Mouse (Mus musculus) midbrain, embryonic 16.5 days (tissue): ENCODE results near the gene Impdh1. TPM values are rescaled to one million over a fixed set of nuclear protein-coding genes. Genes with fewer than 3 reads are reported as not detected.

Experiments used
- ATAC-seq: fragments of 200-750 bp; cut with Nextera tagmentation; 2 replicates; pipeline ENCODE4 v1.8.0; 2017; ENCODE audit warnings: moderate TSS enrichment
- H3K27ac ChIP-seq: fragments of 300-500 bp; sonication (generic); 2 replicates; pipeline ENCODE4 v1.5.1; 2014; ENCODE audit warnings: mild to moderate bottlenecking, low read length, mixed read lengths
- H3K27me3 ChIP-seq: fragments of 300-500 bp; sonication (generic); 2 replicates; pipeline ENCODE4 v1.6.1; 2014; ENCODE audit warnings: low read depth, low read length, mixed read lengths; ENCODE audit not compliant: control insufficient read depth, insufficient read depth
- H3K36me3 ChIP-seq: fragments of 300-500 bp; sonication (generic); 2 replicates; pipeline ENCODE4 v1.6.1; 2014; ENCODE audit warnings: mild to moderate bottlenecking, low read length, moderate library complexity, mixed read lengths; ENCODE audit not compliant: control insufficient read depth, insufficient read depth
- H3K4me1 ChIP-seq: fragments of 300-500 bp; sonication (generic); 2 replicates; pipeline ENCODE4 v1.6.1; 2014; ENCODE audit warnings: mild to moderate bottlenecking, low read length, mixed read lengths; ENCODE audit not compliant: control insufficient read depth, insufficient read depth
- H3K4me2 ChIP-seq: fragments of 300-500 bp; sonication (generic); 2 replicates; pipeline ENCODE4 v1.6.1; 2014; ENCODE audit warnings: mild to moderate bottlenecking, low read length, mixed read lengths
- H3K4me3 ChIP-seq: fragments of 300-500 bp; sonication (generic); 2 replicates; pipeline ENCODE4 v1.5.1; 2014; ENCODE audit warnings: low read depth, mild to moderate bottlenecking, low read length, moderate library complexity, mixed read lengths
- H3K9ac ChIP-seq: fragments of 300-500 bp; sonication (generic); 2 replicates; pipeline ENCODE4 v1.6.1; 2014; ENCODE audit warnings: low read depth, low read length, mixed read lengths
- H3K9me3 ChIP-seq: fragments of 300-500 bp; sonication (generic); replicated peaks from 2 replicates; pipeline ENCODE4 v1.6.1; 2014; ENCODE audit warnings: mild to moderate bottlenecking, low read length, mixed read lengths; ENCODE audit not compliant: control insufficient read depth, poor library complexity, severe bottlenecking
- WGBS: fragments of 180-500 bp; shearing (Covaris S2); extraction: QIAGEN DNeasy Blood & Tissue Kit; methylation state at CpG from one replicate; pipeline ENCODE4 v1.1.7; 2014; 5-methylcytosine and 5-hydroxymethylcytosine counted together
- polyA plus RNA-seq: library from polyadenylated mRNA; unstranded; fragments of >200 nt; fragmentation: Nextera tagmentation; extraction: Ambion mirVana; gene quantifications from 2 replicates; pipeline ENCODE4 v1.2.1, GENCODE M21; 2015

Gene Impdh1
- polyA plus RNA-seq, 1 experiment from 2014 or later: 70.6 TPM

DNA sequence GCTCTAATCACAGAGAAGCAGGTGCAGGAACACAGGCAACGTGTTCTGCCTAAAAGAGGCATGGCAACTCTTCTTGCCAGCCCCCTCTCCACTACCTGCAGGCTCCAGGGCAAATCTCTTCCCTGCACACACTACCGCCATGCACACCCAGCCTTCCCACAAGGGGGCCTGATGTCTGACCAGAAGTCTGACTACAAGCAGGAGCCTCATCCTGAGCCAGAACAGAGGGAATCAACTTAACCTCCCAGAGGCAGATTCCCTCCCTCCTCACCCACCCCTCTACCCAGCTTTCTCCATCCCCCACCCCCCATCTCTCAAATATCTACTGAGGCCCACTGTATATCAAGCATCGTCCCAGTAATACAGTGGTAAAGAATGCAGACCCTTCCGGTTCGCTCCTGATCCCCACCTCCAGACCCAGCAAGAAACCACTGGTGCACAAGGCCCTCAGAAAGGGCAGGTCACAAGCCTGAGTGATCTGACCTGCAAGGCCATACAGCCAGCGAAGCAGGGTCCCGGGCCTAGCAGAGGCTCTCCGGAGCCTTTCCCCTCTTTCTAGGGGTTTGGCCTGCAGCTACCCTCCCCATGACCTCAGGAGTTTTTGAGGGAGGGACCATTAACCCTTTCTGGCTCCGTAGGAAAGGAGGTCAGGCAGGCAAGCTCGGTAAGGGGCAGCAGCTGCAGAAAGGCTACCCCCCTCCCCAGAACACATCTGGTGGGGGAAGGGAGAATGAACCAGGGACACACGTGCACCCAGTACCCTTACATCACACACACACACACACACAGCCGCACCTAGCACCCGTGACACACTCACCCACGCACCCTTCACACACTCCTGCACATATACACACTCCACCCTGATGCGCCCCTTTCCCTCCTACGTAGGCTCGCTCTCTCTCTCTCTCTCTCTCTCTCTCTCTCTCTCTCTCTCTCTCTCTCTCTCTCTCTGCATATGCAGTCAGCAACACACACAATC, 38.0 kb downstream of the Impdh1 start:
- 17% methylated on average over 16 of the region's 17 CpGs for WGBS
- peak overlapping the region; percentile 92 for H3K27ac ChIP-seq

DNA sequence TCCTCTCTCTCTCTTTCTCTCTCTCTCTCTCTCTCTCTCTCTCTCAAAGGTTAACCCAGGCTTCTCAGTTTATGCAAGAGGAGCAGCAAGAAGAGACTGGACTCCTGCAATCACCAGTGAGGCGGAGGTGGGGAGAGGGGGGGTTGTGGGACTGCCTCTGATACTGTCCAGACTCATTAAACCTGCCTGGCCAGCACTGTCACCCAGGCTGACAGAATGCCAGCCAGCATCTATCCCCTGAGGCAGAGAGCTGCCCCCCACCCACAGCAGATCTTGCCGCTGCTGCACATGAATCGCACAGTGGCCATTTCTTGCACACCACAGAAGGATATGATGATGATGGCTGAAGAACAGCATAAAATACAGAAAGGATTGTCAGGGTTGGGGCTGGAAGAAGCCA, 41.1 kb downstream of the Impdh1 start:
- no peak overlapping the region for H3K4me3 ChIP-seq
- 67% methylated on average over 3 of the region's 3 CpGs for WGBS
- ATAC-seq: no peak

More for the DNA sequence above, 38.0 kb downstream of the Impdh1 start:
- peak overlapping the region; percentile 78 for H3K4me2 ChIP-seq
- H3K4me3 ChIP-seq: peak overlapping the region; percentile 76
- peaks cover 16% of the 10 kb centered on the region for H3K27me3 ChIP-seq
- peaks cover 12% of the 10 kb centered on the region for H3K4me1 ChIP-seq
- peak overlapping the region; percentile 87 for H3K9ac ChIP-seq
- no peaks in the 10 kb centered on the region for H3K36me3 ChIP-seq
- no peaks in the 10 kb centered on the region for H3K9me3 ChIP-seq
- peak; percentile 76 for ATAC-seq

DNA sequence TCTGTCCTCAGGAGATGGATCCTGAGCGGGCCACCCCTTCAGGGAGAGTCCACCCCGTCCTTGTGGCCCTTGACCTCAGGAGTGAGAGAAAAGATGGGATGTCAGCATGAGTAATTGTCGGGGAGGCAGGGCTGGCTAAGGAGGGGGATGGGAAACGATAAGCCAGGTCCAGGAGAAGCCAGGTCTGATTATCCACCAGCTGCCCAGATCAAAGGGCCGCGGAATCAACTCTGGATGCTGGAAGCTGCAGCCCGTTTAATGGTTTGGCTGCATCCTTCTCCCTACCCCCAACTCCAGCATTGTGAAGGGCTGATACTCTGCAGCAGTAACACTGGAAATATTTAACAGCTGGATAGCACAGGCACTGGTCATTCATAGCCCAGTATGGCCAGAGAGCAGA, 41.8 kb downstream of the Impdh1 start:
- Histone ChIP-seq H3K4me3 (no peak overlapping the region), H3K4me1 (peaks cover 16% of the 10 kb centered on the region), H3K36me3 (no peaks in the 10 kb centered on the region), H3K27ac (no peak overlapping the region), H3K4me2 (no peak overlapping the region), H3K9me3 (no peaks in the 10 kb centered on the region), H3K27me3 (peaks cover 34% of the 10 kb centered on the region), H3K9ac (no peak overlapping the region)
- 23% methylated on average over 7 of the region's 7 CpGs for WGBS
- no peak for ATAC-seq

More for the DNA sequence above, 41.1 kb downstream of the Impdh1 start:
- no peak overlapping the region for H3K27ac ChIP-seq
- no peak overlapping the region for H3K9ac ChIP-seq
- no peaks in the 10 kb centered on the region for H3K36me3 ChIP-seq
- H3K27me3 ChIP-seq: peaks cover 29% of the 10 kb centered on the region
- no peaks in the 10 kb centered on the region for H3K9me3 ChIP-seq
- peaks cover 16% of the 10 kb centered on the region for H3K4me1 ChIP-seq
- no peak overlapping the region for H3K4me2 ChIP-seq

- Histone ChIP-seq H3K27me3 (peaks cover 42% of the 10 kb centered on the region), H3K4me3 (peak overlapping the region; percentile 45), H3K36me3 (no peaks in the 10 kb centered on the region), H3K4me1 (peaks cover 7% of the 10 kb centered on the region), H3K27ac (no peak overlapping the region), H3K9ac (peak overlapping the region; percentile 60), H3K9me3 (no peaks in the 10 kb centered on the region), H3K4me2 (peak overlapping the region; percentile 68)
- under 1% methylated on average over 40 of the region's 40 CpGs for WGBS
- peak; percentile 70 for ATAC-seq
Observed at GRCm38 (mm10) chr6:29170952-29171388, 45.2 kb downstream of the Impdh1 start.

DNA sequence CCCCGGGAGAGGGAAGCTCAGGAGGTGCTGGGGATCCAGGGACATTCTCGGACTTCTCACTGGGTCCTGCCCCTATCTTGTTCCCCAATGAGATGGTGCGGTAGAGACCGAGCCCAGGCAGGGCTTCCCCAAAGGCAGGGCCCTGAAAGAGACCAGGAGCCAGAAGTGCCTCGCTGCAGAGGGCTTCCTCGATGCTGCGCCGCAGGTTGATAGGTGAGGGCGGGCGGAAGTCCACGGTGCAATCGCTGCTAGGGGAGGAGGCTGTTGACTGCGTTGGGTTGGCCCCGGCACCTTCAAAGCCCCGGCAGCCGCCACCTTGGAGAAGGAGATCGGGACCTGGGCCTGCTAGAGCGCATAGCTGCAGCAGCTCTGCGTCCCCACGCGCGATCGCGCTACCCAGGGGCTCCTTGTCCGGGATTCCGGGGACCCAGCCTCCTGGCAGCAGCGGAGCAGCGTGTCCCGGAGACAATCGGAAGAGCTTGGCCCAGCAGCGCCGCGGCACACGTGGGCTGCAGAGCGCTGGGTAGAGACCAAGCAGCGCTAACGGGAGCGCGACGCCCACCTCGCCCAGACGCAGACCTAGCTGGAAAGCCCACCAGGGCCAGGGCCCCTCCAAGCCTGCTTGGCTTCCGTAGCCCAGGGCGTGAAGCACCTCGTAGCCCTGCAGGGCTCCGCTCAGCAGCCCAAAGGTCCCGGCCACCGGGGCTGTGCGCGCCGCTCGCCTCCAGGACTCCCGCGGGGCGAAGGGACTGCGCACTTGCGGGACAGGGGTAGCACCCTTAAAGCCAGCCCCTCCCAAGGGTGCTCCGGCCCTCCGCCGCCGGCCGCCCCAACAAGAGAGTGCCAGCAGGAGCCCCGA, 45.9 kb downstream of the Impdh1 start:
- peak overlapping the region; percentile 45 for H3K4me3 ChIP-seq
- peak; percentile 50 for ATAC-seq
- 1% methylated on average over 63 of the region's 63 CpGs for WGBS
- H3K27me3 ChIP-seq: peaks cover 38% of the 10 kb centered on the region
- peak overlapping the region; percentile 68 for H3K4me2 ChIP-seq
- H3K27ac ChIP-seq: no peak overlapping the region
- H3K9me3 ChIP-seq: no peaks in the 10 kb centered on the region
- peaks cover 7% of the 10 kb centered on the region for H3K4me1 ChIP-seq
- peak overlapping the region; percentile 60 for H3K9ac ChIP-seq
- H3K36me3 ChIP-seq: no peaks in the 10 kb centered on the region

- no peaks in the 10 kb centered on the region for H3K36me3 ChIP-seq
- H3K4me3 ChIP-seq: peak overlapping the region; percentile 45
- no peaks in the 10 kb centered on the region for H3K9me3 ChIP-seq
- no peak for ATAC-seq
- 16% methylated on average over 12 of the region's 12 CpGs for WGBS
- peaks cover 7% of the 10 kb centered on the region for H3K4me1 ChIP-seq
- H3K27me3 ChIP-seq: peaks cover 37% of the 10 kb centered on the region
- H3K27ac ChIP-seq: no peak overlapping the region
- H3K4me2 ChIP-seq: peak overlapping the region; percentile 68; the same call in 1 of the 2 replicates
- H3K9ac ChIP-seq: peak overlapping the region; percentile 60; the same call in 1 of the 2 replicates
Observed at GRCm38 (mm10) chr6:29169675-29170062, 46.5 kb downstream of the Impdh1 start.

DNA sequence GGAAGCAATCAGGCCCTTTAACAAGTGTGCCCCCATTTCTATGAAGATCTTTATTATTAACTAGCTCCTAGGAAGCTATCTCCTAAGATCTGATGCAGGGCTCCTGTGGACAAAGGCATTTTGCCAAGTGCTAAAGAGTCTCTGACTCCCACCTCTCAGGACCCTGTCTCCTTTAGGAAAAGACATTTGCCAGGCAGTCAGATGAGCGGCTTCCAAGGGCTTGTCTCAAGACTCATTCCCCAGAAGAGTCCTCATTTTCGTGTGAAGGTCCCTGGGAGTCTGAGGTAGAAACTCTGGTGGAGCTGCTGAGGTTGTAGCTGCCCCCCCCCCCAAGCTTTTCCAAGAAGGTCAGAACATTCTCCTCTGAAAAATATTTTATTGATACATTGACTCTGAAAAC, 47.3 kb downstream of the Impdh1 start:
- Histone ChIP-seq H3K9ac (no peak overlapping the region), H3K36me3 (no peaks in the 10 kb centered on the region), H3K27me3 (peaks cover 36% of the 10 kb centered on the region), H3K27ac (no peak overlapping the region), H3K4me1 (peaks cover 9% of the 10 kb centered on the region), H3K9me3 (no peaks in the 10 kb centered on the region), H3K4me3 (no peak overlapping the region), H3K4me2 (no peak overlapping the region)
- ATAC-seq: no peak
- 57% methylated on average over 2 of the region's 2 CpGs for whole genome bisulfite sequencing

DNA sequence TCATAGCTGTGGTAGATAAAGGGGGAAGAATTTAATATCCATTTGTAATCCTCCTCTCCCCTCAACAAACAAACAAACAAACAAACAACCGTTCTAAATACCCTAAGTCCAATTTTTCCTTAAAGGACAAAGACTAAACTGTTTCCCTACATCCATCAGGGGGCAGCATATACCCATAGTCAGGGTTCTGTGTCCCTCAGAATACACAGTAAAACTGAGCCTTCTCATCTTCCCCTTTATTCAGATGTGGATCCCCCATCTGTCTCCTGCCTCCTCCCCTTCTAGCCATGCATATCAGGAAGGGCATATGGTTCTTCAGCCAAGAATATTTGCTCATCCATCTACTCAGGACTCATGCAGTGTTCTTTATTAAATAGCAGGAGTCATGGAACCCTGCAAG, 50.0 kb downstream of the Impdh1 start:
- peak overlapping the region; percentile 16; the same call in 1 of the 2 replicates for H3K9ac ChIP-seq
- H3K4me1 ChIP-seq: peaks cover 18% of the 10 kb centered on the region
- no peak overlapping the region for H3K4me3 ChIP-seq
- no peaks in the 10 kb centered on the region for H3K36me3 ChIP-seq
- WGBS: 14% methylated on average over 1 of the region's 1 CpGs
- no peak overlapping the region for H3K4me2 ChIP-seq
- ATAC-seq: peak; percentile 30; the same call in 1 of the 2 replicates
- no peaks in the 10 kb centered on the region for H3K9me3 ChIP-seq
- no peak overlapping the region for H3K27ac ChIP-seq
- peaks cover 18% of the 10 kb centered on the region for H3K27me3 ChIP-seq
